Mouse (Mus musculus) intestine, embryonic 14.5 days (tissue): ENCODE results near the gene Unc13a. TPM values are rescaled to one million over a fixed set of nuclear protein-coding genes. Genes with fewer than 3 reads are reported as not detected.
A peak's percentile ranks its signal among the peaks of the same experiment; 100 is the strongest.

Experiments used
- ATAC-seq: fragments of 200-750 bp; cut with Nextera tagmentation; replicated peaks from 2 replicates; pipeline ENCODE4 v1.8.0; 2017; ENCODE audit warnings: low read depth, moderate number of reproducible peaks, moderate TSS enrichment, moderate library complexity; ENCODE audit not compliant: low FRiP score, low TSS enrichment
- DNase-seq: peaks from one replicate; pipeline ENCODE4 v3.0.0-alpha.2; 2018; ENCODE audit warnings: low spot score
- H3K27ac ChIP-seq: fragments of 300-500 bp; sonication (generic); 2 replicates; pipeline ENCODE4 v1.5.1; 2014; ENCODE audit warnings: low read depth, mild to moderate bottlenecking, control low read depth
- H3K27me3 ChIP-seq: fragments of 300-500 bp; sonication (generic); replicated peaks from 2 replicates; pipeline ENCODE4 v1.6.1; 2014; ENCODE audit warnings: low read length, control low read depth; ENCODE audit not compliant: control insufficient read depth, insufficient read depth
- H3K36me3 ChIP-seq: fragments of 300-500 bp; sonication (generic); 2 replicates; pipeline ENCODE4 v1.6.1; 2014; ENCODE audit warnings: low read length, control low read depth; ENCODE audit not compliant: control insufficient read depth, insufficient read depth
- H3K4me1 ChIP-seq: fragments of 300-500 bp; sonication (generic); replicated peaks from 2 replicates; pipeline ENCODE4 v1.6.1; 2014; ENCODE audit warnings: low read length, control low read depth, mixed read lengths; ENCODE audit not compliant: control insufficient read depth, insufficient read depth
- H3K4me2 ChIP-seq: fragments of 300-500 bp; sonication (generic); 2 replicates; pipeline ENCODE4 v1.6.1; 2014; ENCODE audit warnings: low read length
- H3K4me3 ChIP-seq: fragments of 300-500 bp; sonication (generic); 2 replicates; pipeline ENCODE4 v1.5.1; 2014; ENCODE audit warnings: low read depth, low read length, control low read depth, mixed read lengths
- H3K9ac ChIP-seq: fragments of 300-500 bp; sonication (generic); 2 replicates; pipeline ENCODE4 v1.6.1; 2014; ENCODE audit warnings: mild to moderate bottlenecking, low read length
- H3K9me3 ChIP-seq: fragments of 300-500 bp; sonication (generic); 2 replicates; pipeline ENCODE4 v1.6.1; 2016; ENCODE audit warnings: low read length, control low read depth; ENCODE audit not compliant: control insufficient read depth
- WGBS: fragments of 180-500 bp; shearing (Covaris S2); extraction: QIAGEN DNeasy Blood & Tissue Kit; methylation state at CpG from one replicate; pipeline ENCODE4 v1.1.7; 2014; 5-methylcytosine and 5-hydroxymethylcytosine counted together
- polyA plus RNA-seq: library from polyadenylated mRNA; unstranded; fragments of >200 nt; fragmentation: Nextera tagmentation; extraction: Ambion mirVana; gene quantifications from 2 replicates; pipeline ENCODE4 v1.2.1, GENCODE M21; 2014

Unc13a gene
- 1.6 and 2.4 TPM in 2 replicates for polyA plus RNA-seq

- H3K27me3 ChIP-seq = peaks cover 25% of the 10 kb centered on the region
- peak within 1 kb of the TSS; percentile 46 for H3K4me3 ChIP-seq
- ATAC-seq (peak; percentile 65), DNase-seq (peak; percentile 98)
- peak within 1 kb of the TSS; percentile 6; the same call in 1 of the 2 replicates for H3K9ac ChIP-seq
- H3K27ac ChIP-seq = no peak within 1 kb of the TSS
- H3K9me3 ChIP-seq = no peaks in the 10 kb centered on the region
- peaks cover 16% of the 10 kb centered on the region for H3K4me1 ChIP-seq
- under 1% methylated on average over 42 of the region's 42 CpGs for WGBS
- peak within 1 kb of the TSS; percentile 98 for H3K4me2 ChIP-seq
- H3K36me3 ChIP-seq = no peaks in the 10 kb centered on the region
Measured at GRCm38 (mm10) chr8:71671549-71671965, at the start of gene Unc13a. TSS of gene Unc13a (minus strand) at chr8:71671757.

- Histone ChIP-seq H3K27me3 (peaks cover 3% of the 10 kb centered on the region; the same call in 1 of the 2 replicates), H3K9me3 (no peaks in the 10 kb centered on the region), H3K4me2 (no peak overlapping the region), H3K4me3 (no peak overlapping the region), H3K4me1 (no peaks in the 10 kb centered on the region), H3K9ac (no peak overlapping the region), H3K27ac (no peak overlapping the region), H3K36me3 (no peaks in the 10 kb centered on the region)
- 33% methylated on average over 7 of the region's 7 CpGs for WGBS
- DNase-seq (no peak), ATAC-seq (0 out of 2 replicates have a peak, but pooled peaks have one; percentile 30)
Measured at GRCm38 (mm10) chr8:71719928-71720457, 48.4 kb upstream of the Unc13a start.

GRCm38 (mm10) chr8:71719218-71719617, 47.7 kb upstream of the Unc13a start:
- Histone ChIP-seq H3K4me1 (no peaks in the 10 kb centered on the region), H3K9me3 (no peaks in the 10 kb centered on the region), H3K4me3 (no peak overlapping the region), H3K27me3 (no peaks in the 10 kb centered on the region), H3K9ac (no peak overlapping the region), H3K36me3 (no peaks in the 10 kb centered on the region), H3K27ac (no peak overlapping the region), H3K4me2 (no peak overlapping the region)
- DNase-seq (no peak), ATAC-seq (no peak)
- WGBS = 70% methylated on average over 4 of the region's 4 CpGs

GRCm38 (mm10) chr8:71718252-71718651, 46.7 kb upstream of the Unc13a start:
- DNase-seq (no peak), ATAC-seq (no peak)
- no peaks in the 10 kb centered on the region for H3K27me3 ChIP-seq
- H3K4me3 ChIP-seq = no peak overlapping the region
- H3K27ac ChIP-seq = no peak overlapping the region
- no peaks in the 10 kb centered on the region for H3K4me1 ChIP-seq
- no peak overlapping the region for H3K4me2 ChIP-seq
- 33% methylated on average over 3 of the region's 3 CpGs for WGBS
- no peak overlapping the region for H3K9ac ChIP-seq
- no peaks in the 10 kb centered on the region for H3K36me3 ChIP-seq
- H3K9me3 ChIP-seq = no peaks in the 10 kb centered on the region

- no peak overlapping the region for H3K4me3 ChIP-seq
- DNase-seq (no peak), ATAC-seq (no peak)
- H3K9me3 ChIP-seq = no peaks in the 10 kb centered on the region
- H3K9ac ChIP-seq = no peak overlapping the region
- 80% methylated on average over 12 of the region's 12 CpGs for WGBS
- H3K4me2 ChIP-seq = no peak overlapping the region
- no peak overlapping the region for H3K27ac ChIP-seq
- H3K4me1 ChIP-seq = no peaks in the 10 kb centered on the region
- no peaks in the 10 kb centered on the region for H3K36me3 ChIP-seq
- H3K27me3 ChIP-seq = no peaks in the 10 kb centered on the region
Measured at GRCm38 (mm10) chr8:71717096-71717495, 45.5 kb upstream of the Unc13a start.

- no peaks in the 10 kb centered on the region for H3K36me3 ChIP-seq
- no peak overlapping the region for H3K27ac ChIP-seq
- DNase-seq = no peak
- H3K4me3 ChIP-seq = no peak overlapping the region
- WGBS = 81% methylated on average over 13 of the region's 13 CpGs
- no peak overlapping the region for H3K9ac ChIP-seq
- H3K4me1 ChIP-seq = no peaks in the 10 kb centered on the region
- ATAC-seq = no peak
- no peaks in the 10 kb centered on the region for H3K27me3 ChIP-seq
- H3K4me2 ChIP-seq = no peak overlapping the region
- no peaks in the 10 kb centered on the region for H3K9me3 ChIP-seq
Measured at GRCm38 (mm10) chr8:71716561-71717053, 45.0 kb upstream of the Unc13a start.

GRCm38 (mm10) chr8:71715531-71715930, 44.0 kb upstream of the Unc13a start:
- Histone ChIP-seq H3K9me3 (no peaks in the 10 kb centered on the region), H3K27ac (no peak overlapping the region), H3K36me3 (no peaks in the 10 kb centered on the region), H3K27me3 (no peaks in the 10 kb centered on the region), H3K4me3 (no peak overlapping the region), H3K4me2 (no peak overlapping the region), H3K4me1 (no peaks in the 10 kb centered on the region), H3K9ac (no peak overlapping the region)
- WGBS = 39% methylated on average over 8 of the region's 8 CpGs
- DNase-seq (no peak), ATAC-seq (no peak)

GRCm38 (mm10) chr8:71711574-71711973, 40.0 kb upstream of the Unc13a start:
- Histone ChIP-seq H3K9ac (no peak overlapping the region), H3K36me3 (no peaks in the 10 kb centered on the region), H3K4me2 (no peak overlapping the region), H3K27ac (no peak overlapping the region), H3K4me1 (no peaks in the 10 kb centered on the region), H3K9me3 (no peaks in the 10 kb centered on the region), H3K4me3 (no peak overlapping the region), H3K27me3 (peaks cover 7% of the 10 kb centered on the region; the same call in 1 of the 2 replicates)
- no peak for ATAC-seq
- no peak for DNase-seq
- WGBS = 85% methylated on average over 2 of the region's 2 CpGs
